Mouse (Mus musculus): ENCODE data around the gene Dlx1.

Gene Dlx1

GRCm38 (mm10) chr2:71494971-71495370 is 32.9 kb upstream of the Dlx1 start:
- H3K4me1 ChIP-seq (replicated peaks; ENCODE audit: low read depth, low read length): peaks cover 27% of the 10 kb centered on the region
- H3K4me3 ChIP-seq (replicated peaks; ENCODE audit: low read length): no peak overlapping the region

GRCm38 (mm10) chr2:71497175-71497574 is 30.7 kb upstream of the Dlx1 start:
- no peak for TF ChIP-seq CTCF (conservative IDR thresholded peaks at IDR 0.05; ENCODE audit: low read length)
- no peak for TF ChIP-seq NANOG (IDR thresholded peaks at IDR 0.05; ENCODE audit: borderline replicate concordance, low read length)
- TF ChIP-seq POU5F1 (IDR thresholded peaks at IDR 0.05; ENCODE audit: borderline replicate concordance, low read length): no peak
- no peaks in the 10 kb centered on the region for H3K27me3 ChIP-seq (ENCODE audit: insufficient read depth, low read length)
- H3K4me3 ChIP-seq (replicated peaks; ENCODE audit: low read length): no peak overlapping the region
- peaks cover 29% of the 10 kb centered on the region for H3K4me1 ChIP-seq (replicated peaks; ENCODE audit: low read depth, low read length)
- no peaks in the 10 kb centered on the region for H3K9me3 ChIP-seq (ENCODE audit: low read length)
- H3K36me3 ChIP-seq (ENCODE audit: insufficient read depth, low read length): no peaks in the 10 kb centered on the region

More at GRCm38 (mm10) chr2:71494971-71495370, 32.9 kb upstream of the Dlx1 start:
- TF ChIP-seq POU5F1 (IDR thresholded peaks at IDR 0.05; ENCODE audit: borderline replicate concordance, low read length): no peak
- no peak; the same call in 1 of the 2 replicates for TF ChIP-seq NANOG (IDR thresholded peaks at IDR 0.05; ENCODE audit: borderline replicate concordance, low read length)
- no peak for TF ChIP-seq CTCF (conservative IDR thresholded peaks at IDR 0.05; ENCODE audit: low read length)
- H3K36me3 ChIP-seq (ENCODE audit: insufficient read depth, low read length): no peaks in the 10 kb centered on the region
- no peaks in the 10 kb centered on the region for H3K27me3 ChIP-seq (ENCODE audit: insufficient read depth, low read length)
- no peaks in the 10 kb centered on the region for H3K9me3 ChIP-seq (ENCODE audit: low read length)

GRCm38 (mm10) chr2:71499276-71500230 is 28.4 kb upstream of the Dlx1 start:
- H3K27me3 ChIP-seq (ENCODE audit: insufficient read depth, low read length): no peaks in the 10 kb centered on the region
- peaks cover 40% of the 10 kb centered on the region for H3K4me1 ChIP-seq (replicated peaks; ENCODE audit: low read depth, low read length)
- TF ChIP-seq CTCF (conservative IDR thresholded peaks at IDR 0.05; ENCODE audit: low read length) (no peak), POU5F1 (IDR thresholded peaks at IDR 0.05; ENCODE audit: borderline replicate concordance, low read length) (no peak), NANOG (IDR thresholded peaks at IDR 0.05; ENCODE audit: borderline replicate concordance, low read length) (no peak)
- H3K36me3 ChIP-seq (ENCODE audit: insufficient read depth, low read length): no peaks in the 10 kb centered on the region
- no peaks in the 10 kb centered on the region for H3K9me3 ChIP-seq (ENCODE audit: low read length)
- H3K4me3 ChIP-seq (replicated peaks; ENCODE audit: low read length): no peak overlapping the region

- Histone ChIP-seq H3K4me3 (replicated peaks; ENCODE audit: low read length) (no peak overlapping the region), H3K4me1 (replicated peaks; ENCODE audit: low read depth, low read length) (peaks cover 21% of the 10 kb centered on the region), H3K9me3 (ENCODE audit: low read length) (no peaks in the 10 kb centered on the region), H3K36me3 (ENCODE audit: insufficient read depth, low read length) (no peaks in the 10 kb centered on the region), H3K27me3 (ENCODE audit: insufficient read depth, low read length) (no peaks in the 10 kb centered on the region)
- no peak for TF ChIP-seq NANOG (IDR thresholded peaks at IDR 0.05; ENCODE audit: borderline replicate concordance, low read length)
- TF ChIP-seq CTCF (conservative IDR thresholded peaks at IDR 0.05; ENCODE audit: low read length): no peak
- no peak for TF ChIP-seq POU5F1 (IDR thresholded peaks at IDR 0.05; ENCODE audit: borderline replicate concordance, low read length)
Measured at GRCm38 (mm10) chr2:71504852-71505251, 23.1 kb upstream of the Dlx1 start.

DNA sequence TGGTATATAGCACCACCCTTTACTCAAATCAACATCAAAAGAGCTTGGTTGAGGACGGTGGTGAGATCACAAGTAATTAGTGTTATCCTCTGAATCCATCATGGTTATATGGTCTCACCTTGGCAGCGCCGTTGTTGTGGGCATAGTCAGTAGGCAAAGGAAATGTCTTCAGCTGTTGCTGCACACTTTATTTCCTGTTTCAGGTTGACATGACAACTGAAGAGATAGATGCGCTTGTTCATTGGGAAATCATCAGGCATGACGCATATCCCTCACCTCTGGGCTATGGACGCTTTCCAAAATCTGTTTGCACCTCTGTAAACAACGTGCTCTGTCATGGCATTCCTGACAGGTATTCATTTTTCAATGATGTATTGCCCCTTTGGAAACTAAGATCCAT is 16.7 kb upstream of the Dlx1 start:
- TF ChIP-seq NANOG (IDR thresholded peaks at IDR 0.05; ENCODE audit: borderline replicate concordance, low read length): no peak
- no peak for TF ChIP-seq POU5F1 (IDR thresholded peaks at IDR 0.05; ENCODE audit: borderline replicate concordance, low read length)
- no peak for TF ChIP-seq CTCF (conservative IDR thresholded peaks at IDR 0.05; ENCODE audit: low read length)
- Histone ChIP-seq H3K4me3 (replicated peaks; ENCODE audit: low read length) (no peak overlapping the region), H3K36me3 (ENCODE audit: insufficient read depth, low read length) (0 out of 2 replicates have a peak, but pooled peaks cover 3% of the 10 kb centered on the region), H3K27me3 (ENCODE audit: insufficient read depth, low read length) (no peaks in the 10 kb centered on the region), H3K4me1 (replicated peaks; ENCODE audit: low read depth, low read length) (no peaks in the 10 kb centered on the region), H3K9me3 (ENCODE audit: low read length) (no peaks in the 10 kb centered on the region)

DNA sequence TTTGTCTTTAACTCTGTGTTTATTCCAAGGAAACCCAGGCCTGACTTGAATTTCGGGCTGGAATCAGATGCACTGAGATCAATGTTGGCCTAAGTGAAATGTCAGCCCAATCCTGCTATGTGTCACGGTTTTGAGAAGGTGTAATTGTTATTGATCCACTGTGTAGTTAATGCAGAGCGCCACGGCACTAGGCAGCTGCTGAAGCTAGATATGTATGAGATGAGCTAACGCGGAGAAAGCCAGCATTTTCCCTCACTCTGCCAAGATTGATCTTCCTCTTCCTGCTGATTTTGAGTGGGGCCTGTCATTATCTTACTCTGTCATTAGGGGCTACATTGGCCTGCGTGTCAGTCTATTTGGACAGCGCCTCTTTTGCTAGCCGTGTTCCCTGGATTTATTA is 15.6 kb upstream of the Dlx1 start:
- TF ChIP-seq CTCF (conservative IDR thresholded peaks at IDR 0.05; ENCODE audit: low read length): no peak
- no peak for TF ChIP-seq NANOG (IDR thresholded peaks at IDR 0.05; ENCODE audit: borderline replicate concordance, low read length)
- no peak for TF ChIP-seq POU5F1 (IDR thresholded peaks at IDR 0.05; ENCODE audit: borderline replicate concordance, low read length)
- Histone ChIP-seq H3K9me3 (ENCODE audit: low read length) (no peaks in the 10 kb centered on the region), H3K4me1 (replicated peaks; ENCODE audit: low read depth, low read length) (no peaks in the 10 kb centered on the region), H3K4me3 (replicated peaks; ENCODE audit: low read length) (no peak overlapping the region), H3K36me3 (ENCODE audit: insufficient read depth, low read length) (0 out of 2 replicates have a peak, but pooled peaks cover 3% of the 10 kb centered on the region), H3K27me3 (ENCODE audit: insufficient read depth, low read length) (no peaks in the 10 kb centered on the region)

DNA sequence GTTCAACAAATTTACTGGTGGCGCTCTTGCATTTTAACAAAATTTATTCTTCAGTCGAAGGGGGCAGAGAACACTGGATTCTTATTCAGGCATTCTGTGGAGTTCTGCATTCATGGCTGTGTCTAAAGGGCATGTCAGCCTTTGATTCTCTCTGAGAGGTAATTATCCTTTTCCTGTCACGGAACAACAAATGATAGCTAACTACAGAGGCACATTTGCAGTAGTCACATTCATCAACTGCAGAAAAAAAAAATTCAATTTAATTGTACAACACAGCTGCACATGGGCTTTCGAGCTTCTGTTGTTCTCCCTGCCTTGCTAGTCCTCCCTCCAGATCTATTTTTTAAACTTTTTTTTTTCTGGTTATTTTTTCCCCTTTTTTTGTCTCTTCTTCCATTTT is 10.9 kb upstream of the Dlx1 start:
- H3K9me3 ChIP-seq (ENCODE audit: low read length): no peaks in the 10 kb centered on the region
- peaks cover 8% of the 10 kb centered on the region; the same call in 1 of the 2 replicates for H3K4me1 ChIP-seq (replicated peaks; ENCODE audit: low read depth, low read length)
- H3K36me3 ChIP-seq (ENCODE audit: insufficient read depth, low read length): no peaks in the 10 kb centered on the region
- no peak for TF ChIP-seq NANOG (IDR thresholded peaks at IDR 0.05; ENCODE audit: borderline replicate concordance, low read length)
- TF ChIP-seq POU5F1 (IDR thresholded peaks at IDR 0.05; ENCODE audit: borderline replicate concordance, low read length): no peak
- no peak for TF ChIP-seq CTCF (conservative IDR thresholded peaks at IDR 0.05; ENCODE audit: low read length)
- H3K4me3 ChIP-seq (replicated peaks; ENCODE audit: low read length): no peak overlapping the region
- H3K27me3 ChIP-seq (ENCODE audit: insufficient read depth, low read length): 0 out of 2 replicates have a peak, but pooled peaks cover 3% of the 10 kb centered on the region

DNA sequence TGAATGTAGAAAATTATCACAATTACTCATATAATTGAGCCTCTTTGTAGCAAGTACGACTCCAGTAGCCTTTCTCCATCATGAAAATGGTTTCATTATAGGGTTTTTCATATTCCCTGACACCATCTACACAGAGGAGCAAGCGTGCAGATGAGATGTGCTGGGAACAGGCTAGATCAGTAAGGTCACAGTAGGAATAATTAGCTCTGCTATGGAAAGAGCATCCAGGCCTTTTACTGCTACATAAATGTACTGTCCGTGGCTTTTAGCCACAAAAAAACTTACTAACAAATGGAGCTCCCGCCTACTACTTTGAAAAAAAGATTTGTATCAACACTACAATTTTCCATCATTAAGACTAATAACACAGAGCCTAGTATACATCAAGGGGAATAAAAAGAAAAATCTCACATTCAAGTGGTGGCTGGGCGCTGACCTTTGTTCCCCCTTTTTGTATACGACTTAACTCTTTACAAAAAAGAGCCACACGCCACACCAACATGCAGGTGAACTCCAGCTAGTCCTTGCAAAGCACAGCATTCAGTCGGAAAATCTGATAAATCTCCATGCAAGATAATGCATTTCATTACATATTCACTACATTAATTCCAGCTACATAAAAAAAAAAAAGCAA is 10.3 kb upstream of the Dlx1 start:
- Histone ChIP-seq H3K27me3 (ENCODE audit: insufficient read depth, low read length) (peaks cover 6% of the 10 kb centered on the region; the same call in 1 of the 2 replicates), H3K4me1 (replicated peaks; ENCODE audit: low read depth, low read length) (peaks cover 8% of the 10 kb centered on the region; the same call in 1 of the 2 replicates), H3K36me3 (ENCODE audit: insufficient read depth, low read length) (no peaks in the 10 kb centered on the region), H3K4me3 (replicated peaks; ENCODE audit: low read length) (no peak overlapping the region), H3K9me3 (ENCODE audit: low read length) (no peaks in the 10 kb centered on the region)
- no peak for TF ChIP-seq NANOG (IDR thresholded peaks at IDR 0.05; ENCODE audit: borderline replicate concordance, low read length)
- no peak for TF ChIP-seq CTCF (conservative IDR thresholded peaks at IDR 0.05; ENCODE audit: low read length)
- no peak for TF ChIP-seq POU5F1 (IDR thresholded peaks at IDR 0.05; ENCODE audit: borderline replicate concordance, low read length)

Data from E14TG2a.4 (cell line).